Mouse (Mus musculus) gastrocnemius, adult 2 months (tissue): Measurements from ENCODE around the gene Olfr1411. TPM values are rescaled to one million over a fixed set of nuclear protein-coding genes. Genes with fewer than 3 reads are reported as not detected.

ENCODE experiments used
- DNase-seq: peaks from one replicate; pipeline ENCODE4 v3.0.0; 2022
- H3K27ac ChIP-seq: fragments of 200-600 bp; 2 replicates; pipeline ENCODE4 v1.8.1; 2022; ENCODE audit warnings: mild to moderate bottlenecking
- H3K4me3 ChIP-seq: fragments of 200-600 bp; 2 replicates; pipeline ENCODE4 v1.8.1; 2022; ENCODE audit warnings: mild to moderate bottlenecking, moderate library complexity
- CTCF ChIP-seq: fragments of 200-600 bp; IDR thresholded peaks from 2 replicates; pipeline ENCODE4 v1.8.1; 2022; ENCODE audit warnings: antibody characterized with exemption, mild to moderate bottlenecking, moderate library complexity
- intact Hi-C: fragments of 180-260 bp; cut with DNase I; formaldehyde crosslinking; loops from one replicate; pipeline ENCODE4 v1.15.1; 2025
- long read RNA-seq, 2 experiments: library from polyadenylated mRNA; stranded (forward); transcript quantifications; one replicate each; pipeline ENCODE4 v2.0.0; 2021
- total RNA-seq, 2 experiments: library from RNA; stranded (reverse); gene quantifications; 2 replicates each; pipeline ENCODE4 v1.2.3; 2021

The Olfr1411 gene
- total RNA-seq, result not detected
- long read RNA-seq, experiment 1, result 0 reads
- long read RNA-seq, experiment 2, result 0 reads

DNA sequence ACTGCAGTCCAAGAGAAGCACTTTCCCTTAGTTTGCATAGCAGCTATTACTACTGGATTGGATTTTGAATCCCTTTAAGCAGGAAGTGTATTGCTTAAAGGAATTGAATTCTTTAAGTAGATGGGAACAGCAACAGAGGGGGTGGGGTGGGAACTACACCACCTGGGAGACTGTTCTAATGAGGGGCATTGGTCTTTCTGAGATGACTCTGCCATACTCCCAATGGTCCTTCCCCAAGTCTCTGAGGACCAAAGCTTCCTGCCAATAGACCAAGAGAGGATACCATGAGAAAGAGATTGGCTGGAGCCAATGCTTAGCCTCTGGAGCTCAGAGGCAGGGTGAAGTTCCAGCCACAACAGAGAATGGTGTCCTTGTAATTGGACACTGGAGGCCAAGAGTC, at the start of gene Olfr1411:
Gene Olfr1411, plus strand, starts transcription at position 301 of the 400 bp plus-strand sequence.
- TF ChIP-seq CTCF, result no peak
- Histone ChIP-seq H3K4me3 (no peak within 1 kb of the TSS), H3K27ac (no peak within 1 kb of the TSS)
- DNase-seq, result no peak
- intact Hi-C loops, result no loop called here

- H3K27ac ChIP-seq, result no peak overlapping the region
- no peak for DNase-seq
- H3K4me3 ChIP-seq, result no peak overlapping the region
- intact Hi-C loops, result no loop called here
- no peak for TF ChIP-seq CTCF
Measured at GRCm38 (mm10) chr1:92545929-92546328, 48.3 kb upstream of the Olfr1411 start.

GRCm38 (mm10) chr1:92571022-92571421, 23.2 kb upstream of the Olfr1411 start, which contains the start of gene Olfr1413:
TSS of gene Olfr1413 (plus strand) at chr1:92571322.
- H3K4me3 ChIP-seq, result no peak within 1 kb of the TSS
- no peak for TF ChIP-seq CTCF
- intact Hi-C loops, result no loop called here

GRCm38 (mm10) chr1:92585479-92585878, 8.7 kb upstream of the Olfr1411 start, which contains the start of gene Olfr1412:
TSS of gene Olfr1412 (plus strand) at chr1:92585779.
- Histone ChIP-seq H3K27ac (no peak within 1 kb of the TSS), H3K4me3 (no peak within 1 kb of the TSS)
- TF ChIP-seq CTCF, result no peak
- intact Hi-C loops, result no loop called here
- DNase-seq, result no peak

More at GRCm38 (mm10) chr1:92571022-92571421, 23.2 kb upstream of the Olfr1411 start, which contains the start of gene Olfr1413:
- no peak within 1 kb of the TSS for H3K27ac ChIP-seq
- DNase-seq, result no peak

GRCm38 (mm10) chr1:92596019-92596418, 1.8 kb downstream of the Olfr1411 start:
- intact Hi-C loops, result no loop called here
- no peak for TF ChIP-seq CTCF
- Histone ChIP-seq H3K27ac (no peak overlapping the region), H3K4me3 (no peak overlapping the region)
- no peak for DNase-seq

GRCm38 (mm10) chr1:92605482-92605881, 11.3 kb downstream of the Olfr1411 start, which contains the start of gene Olfr1410:
TSS of gene Olfr1410 (plus strand) at chr1:92605782.
- Histone ChIP-seq H3K27ac (no peak within 1 kb of the TSS), H3K4me3 (no peak within 1 kb of the TSS)
- no peak for TF ChIP-seq CTCF
- intact Hi-C loops, result no loop called here
- no peak for DNase-seq

GRCm38 (mm10) chr1:92607711-92608110, 13.5 kb downstream of the Olfr1411 start:
- no peak for TF ChIP-seq CTCF
- intact Hi-C loops, result no loop called here
- DNase-seq, result no peak
- no peak overlapping the region for H3K4me3 ChIP-seq
- H3K27ac ChIP-seq, result no peak overlapping the region

GRCm38 (mm10) chr1:92611008-92611407, 16.8 kb downstream of the Olfr1411 start:
- DNase-seq, result peak; percentile 43
- H3K4me3 ChIP-seq, result no peak overlapping the region
- H3K27ac ChIP-seq, result no peak overlapping the region
- intact Hi-C loops, result loop anchor here (1.0 to 5.0 kb wide), 2 partner anchors 90 to 1089 kb away; no protein-coding TSS in a partner anchor
- TF ChIP-seq CTCF, result peak; percentile 92

DNA sequence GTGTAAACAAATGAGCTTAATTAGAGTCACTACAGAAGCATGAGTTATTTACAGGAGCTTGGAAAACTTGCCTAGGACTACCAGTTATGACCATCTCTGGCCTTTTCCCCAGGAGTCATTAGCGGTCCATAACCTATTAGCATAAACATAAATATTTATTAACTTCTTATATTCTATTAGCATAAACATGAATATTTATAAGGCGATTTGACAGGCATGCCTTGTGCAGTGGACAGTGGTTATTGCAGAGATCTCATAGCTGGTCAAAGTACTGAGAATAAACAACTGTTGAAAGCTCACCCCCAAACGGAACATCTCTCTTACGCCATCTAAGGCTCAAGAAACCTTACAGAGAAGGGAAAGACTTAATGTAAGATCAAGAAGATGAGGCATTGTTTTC, 19.0 kb downstream of the Olfr1411 start:
- Histone ChIP-seq H3K27ac (no peak overlapping the region), H3K4me3 (no peak overlapping the region)
- no peak for DNase-seq
- TF ChIP-seq CTCF, result no peak
- intact Hi-C loops, result loop anchor here (5.0 kb wide), 1 partner anchor 1091 kb away; no protein-coding TSS in a partner anchor

DNA sequence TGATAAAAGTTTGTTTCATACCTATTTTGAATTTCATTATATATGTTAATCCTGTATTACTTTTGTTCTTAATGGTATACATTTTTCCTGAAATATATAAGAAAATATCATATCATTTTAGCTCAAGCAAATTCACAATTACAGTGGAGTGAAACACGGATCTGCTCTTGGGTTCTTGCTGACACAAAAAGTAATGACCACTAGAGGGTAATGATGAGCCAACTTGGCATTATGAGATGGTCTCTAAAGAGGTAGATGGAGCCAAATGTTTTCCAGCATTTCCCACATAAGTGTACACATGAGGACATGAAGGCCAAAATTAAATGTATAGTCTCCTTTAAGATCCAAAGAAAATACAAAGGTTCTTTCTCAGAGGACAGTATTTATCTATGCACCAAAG, 20.3 kb downstream of the Olfr1411 start:
- H3K27ac ChIP-seq, result no peak overlapping the region
- no peak for DNase-seq
- no peak overlapping the region for H3K4me3 ChIP-seq
- intact Hi-C loops, result loop anchor here (5.0 kb wide), 1 partner anchor 1092 kb away; no protein-coding TSS in a partner anchor
- peak; percentile 63 for TF ChIP-seq CTCF

GRCm38 (mm10) chr1:92616046-92616445, 21.8 kb downstream of the Olfr1411 start:
- intact Hi-C loops, result no loop called here
- no peak for TF ChIP-seq CTCF
- Histone ChIP-seq H3K4me3 (no peak overlapping the region), H3K27ac (no peak overlapping the region)
- no peak for DNase-seq

- no peak for DNase-seq
- Histone ChIP-seq H3K4me3 (no peak within 1 kb of the TSS), H3K27ac (no peak within 1 kb of the TSS)
- intact Hi-C loops, result no loop called here
- no peak for TF ChIP-seq CTCF
Measured at GRCm38 (mm10) chr1:92617488-92617887, 23.3 kb downstream of the Olfr1411 start, which contains the start of gene Olfr12. TSS of gene Olfr12 (plus strand) at chr1:92617788.

GRCm38 (mm10) chr1:92618360-92618759, 24.1 kb downstream of the Olfr1411 start:
- intact Hi-C loops, result no loop called here
- no peak overlapping the region for H3K27ac ChIP-seq
- TF ChIP-seq CTCF, result no peak
- DNase-seq, result no peak
- no peak overlapping the region for H3K4me3 ChIP-seq

GRCm38 (mm10) chr1:92628227-92628626, 34.0 kb downstream of the Olfr1411 start:
- H3K27ac ChIP-seq, result no peak overlapping the region
- H3K4me3 ChIP-seq, result no peak overlapping the region
- intact Hi-C loops, result no loop called here
- no peak for DNase-seq
- TF ChIP-seq CTCF, result no peak
